Mouse (Mus musculus) left cerebral cortex, postnatal 36 days (tissue): ENCODE results near the gene Snx3. TPM values are rescaled to one million over a fixed set of nuclear protein-coding genes. Genes with fewer than 3 reads are reported as not detected.

Source experiments
- total RNA-seq, 2 experiments: library from RNA; stranded (reverse); gene quantifications; 2 replicates each; pipeline ENCODE4 v1.2.3; 2021

The Snx3 gene
- total RNA-seq, 2 experiments from 2014 or later = 198 to 199 TPM

Other genes starting within 250 kb of the Snx3 start
- 10 to 100 TPM; 73.1 to 78.6 TPM for gene Foxo3, start 225.3 kb upstream of the Snx3 start, total RNA-seq
- gene Afg1l, start 23.5 kb upstream of the Snx3 start, total RNA-seq = 10 to 100 TPM; 11.6 to 13.1 TPM
- 10 to 100 TPM; 12.1 to 12.9 TPM for gene Nr2e1, start 81.6 kb downstream of the Snx3 start, total RNA-seq
- gene Ostm1, start 81.8 kb downstream of the Snx3 start, total RNA-seq = 10 to 100 TPM; 47.1 to 55.2 TPM